Mouse (Mus musculus) retina, postnatal 7 days (tissue): ENCODE data around the gene Svs2.
"Not testable (repeated sequence)": the region's sequence is repeated elsewhere in the genome, so short reads cannot be mapped to it uniquely, and the experiment has no call there.

Experiments used
- DNase-seq: peaks from one replicate; pipeline ENCODE4 v3.0.0-alpha.2; 2012; ENCODE audit warnings: low read depth, low spot score

Svs2 gene

GRCm38 (mm10) chr2:164238366-164238765 is at the start of gene Svs2:
Svs2 (minus strand) TSS chr2:164238466.
- DNase-seq: no peak

- no peak for DNase-seq
Observed at GRCm38 (mm10) chr2:164278359-164278758, 40.1 kb upstream of the Svs2 start, which contains the start of gene Svs4. Svs4 (minus strand) TSS chr2:164278459.

- not testable (repeated sequence) for DNase-seq
Observed at GRCm38 (mm10) chr2:164256540-164256939, 18.3 kb upstream of the Svs2 start, which contains the start of gene Svs3b. Svs3b (minus strand) TSS chr2:164256640.

GRCm38 (mm10) chr2:164232671-164233070 is 5.6 kb downstream of the Svs2 start:
- DNase-seq: no peak

GRCm38 (mm10) chr2:164228361-164229070 is 9.8 kb downstream of the Svs2 start:
- DNase-seq: no peak

GRCm38 (mm10) chr2:164221522-164221921 is 16.7 kb downstream of the Svs2 start, which contains the start of gene Wfdc15b:
Wfdc15b (minus strand) TSS chr2:164221660.
- no peak for DNase-seq

GRCm38 (mm10) chr2:164219295-164219694 is 19.0 kb downstream of the Svs2 start:
- no peak for DNase-seq

- no peak for DNase-seq
Observed at GRCm38 (mm10) chr2:164212711-164213110, 25.6 kb downstream of the Svs2 start.

- DNase-seq: no peak
Observed at GRCm38 (mm10) chr2:164210892-164211291, 27.4 kb downstream of the Svs2 start.

- DNase-seq: no peak
Observed at GRCm38 (mm10) chr2:164206676-164207075, 31.6 kb downstream of the Svs2 start.

- DNase-seq: not testable (repeated sequence)
Observed at GRCm38 (mm10) chr2:164206011-164206410, 32.3 kb downstream of the Svs2 start.

GRCm38 (mm10) chr2:164199626-164200327 is 38.5 kb downstream of the Svs2 start, which contains the start of gene Wfdc15a:
Wfdc15a (minus strand) TSS chr2:164200130.
- no peak for DNase-seq

- no peak for DNase-seq
Observed at GRCm38 (mm10) chr2:164196700-164196990, 41.6 kb downstream of the Svs2 start.

GRCm38 (mm10) chr2:164195971-164196699 is 42.1 kb downstream of the Svs2 start:
- DNase-seq: no peak

GRCm38 (mm10) chr2:164194959-164195630 is 43.2 kb downstream of the Svs2 start:
- DNase-seq: no peak

GRCm38 (mm10) chr2:164192279-164192678 is 46.0 kb downstream of the Svs2 start:
- no peak for DNase-seq

GRCm38 (mm10) chr2:164190576-164190975 is 47.7 kb downstream of the Svs2 start, which contains the start of gene Wfdc12:
Wfdc12 (minus strand) TSS chr2:164190608.
- no peak for DNase-seq

GRCm38 (mm10) chr2:164188722-164189121 is 49.5 kb downstream of the Svs2 start:
- no peak for DNase-seq
